Mouse (Mus musculus) fat pad, adult 2 months (tissue): ENCODE measurements around the gene Gata1.
A peak's percentile ranks its signal among the peaks of the same experiment; 100 is the strongest.
"Not testable (repeated sequence)": the region's sequence is repeated elsewhere in the genome, so short reads cannot be mapped to it uniquely, and the experiment has no call there.

ENCODE experiments used
- DNase-seq: peaks from one replicate; pipeline ENCODE4 v3.0.0-alpha.2; 2011; ENCODE audit warnings: low read depth, low spot score; ENCODE audit errors: extremely low read depth

Gata1 gene

GRCm38 (mm10) chrX:7966161-7966560, 11.7 kb downstream of the Gata1 start:
- DNase-seq: no peak

GRCm38 (mm10) chrX:7963829-7964626, 13.8 kb downstream of the Gata1 start:
- no peak for DNase-seq

- no peak for DNase-seq
Measured at GRCm38 (mm10) chrX:7958868-7959267, 19.0 kb downstream of the Gata1 start.

DNA sequence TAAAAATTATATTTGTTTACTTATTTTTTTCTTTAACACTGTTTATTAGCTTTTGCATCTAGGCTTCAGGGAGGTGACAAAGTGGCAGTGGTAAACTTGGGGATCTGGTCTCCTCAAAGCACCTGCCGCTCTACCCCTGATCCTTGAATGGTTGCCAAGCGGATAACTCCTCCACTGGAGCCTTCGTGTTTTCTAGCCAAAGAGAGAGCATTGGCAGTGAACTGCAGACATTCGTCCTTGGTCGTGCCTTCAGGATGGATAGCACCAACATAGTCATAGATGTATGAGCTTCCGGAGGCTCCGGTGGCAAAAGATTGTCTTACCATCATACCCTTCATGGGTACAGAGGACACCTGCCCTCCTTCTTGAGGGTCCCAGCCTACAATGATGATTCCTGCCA, 27.8 kb downstream of the Gata1 start:
- DNase-seq: no peak

- peak; percentile 54 for DNase-seq
Measured at GRCm38 (mm10) chrX:7947900-7948492, 29.9 kb downstream of the Gata1 start.

GRCm38 (mm10) chrX:7947108-7947899, 30.6 kb downstream of the Gata1 start, which contains the start of gene Hdac6:
Hdac6 (minus strand) TSS chrX:7947889.
- no peak for DNase-seq

DNA sequence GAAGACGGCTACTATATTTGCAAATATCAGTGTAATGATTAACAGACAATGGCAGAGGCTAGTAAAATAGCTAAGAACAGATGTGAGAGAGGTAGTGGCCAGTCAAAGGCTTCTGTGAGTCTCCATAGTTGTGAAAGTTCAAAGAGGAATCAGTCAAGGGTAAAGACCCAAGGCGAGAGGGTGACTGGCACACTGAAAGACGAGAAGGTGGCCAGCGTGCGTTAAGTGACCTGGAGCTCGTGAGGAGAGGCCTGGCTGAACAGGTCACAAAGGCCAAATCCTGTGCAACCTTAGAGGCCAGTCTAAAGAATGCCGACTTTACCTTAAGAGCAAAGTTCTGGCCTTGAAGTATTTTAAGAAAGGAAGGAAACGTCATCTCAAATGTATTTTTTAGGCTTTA, 32.3 kb downstream of the Gata1 start:
- DNase-seq: no peak

DNA sequence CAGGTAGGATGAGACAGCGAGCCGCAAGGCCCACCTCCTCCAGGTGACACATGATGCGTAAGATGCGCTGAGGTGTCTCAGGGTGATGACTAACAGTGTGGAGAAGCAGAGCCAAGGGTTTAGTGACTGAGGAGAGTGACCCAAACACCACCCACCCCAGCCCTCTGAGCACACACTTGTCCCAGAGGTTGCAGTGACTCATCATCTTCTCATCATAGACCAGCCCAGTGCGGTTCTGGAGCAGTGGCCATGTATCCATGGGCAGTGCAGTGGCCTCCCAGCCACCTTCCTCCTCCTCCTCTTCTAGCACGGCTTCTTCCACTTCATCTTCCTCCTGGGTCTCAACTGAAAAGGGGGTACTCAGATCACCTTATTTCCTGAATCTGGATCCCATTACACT, 40.2 kb downstream of the Gata1 start:
- no peak for DNase-seq

DNA sequence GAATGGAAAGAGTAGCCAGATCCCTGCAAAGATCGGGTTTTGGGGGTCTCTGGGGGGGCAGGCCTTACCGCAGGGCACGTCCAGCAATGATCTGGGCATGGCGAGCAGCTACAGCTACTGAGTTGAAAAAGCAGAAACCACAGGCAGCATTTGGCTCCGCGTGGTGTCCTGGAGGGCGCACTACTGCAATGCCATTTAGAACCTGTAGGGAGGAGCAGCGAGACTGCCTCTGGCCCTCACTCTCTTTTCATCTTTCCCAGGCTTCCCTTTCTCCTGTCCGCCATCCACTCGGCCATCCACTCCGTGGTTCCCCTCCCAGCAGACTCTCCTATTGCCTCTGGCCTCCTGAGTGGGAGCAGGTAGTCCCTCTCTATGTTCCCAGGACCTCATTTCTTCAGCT, 41.0 kb downstream of the Gata1 start:
- no peak for DNase-seq

DNA sequence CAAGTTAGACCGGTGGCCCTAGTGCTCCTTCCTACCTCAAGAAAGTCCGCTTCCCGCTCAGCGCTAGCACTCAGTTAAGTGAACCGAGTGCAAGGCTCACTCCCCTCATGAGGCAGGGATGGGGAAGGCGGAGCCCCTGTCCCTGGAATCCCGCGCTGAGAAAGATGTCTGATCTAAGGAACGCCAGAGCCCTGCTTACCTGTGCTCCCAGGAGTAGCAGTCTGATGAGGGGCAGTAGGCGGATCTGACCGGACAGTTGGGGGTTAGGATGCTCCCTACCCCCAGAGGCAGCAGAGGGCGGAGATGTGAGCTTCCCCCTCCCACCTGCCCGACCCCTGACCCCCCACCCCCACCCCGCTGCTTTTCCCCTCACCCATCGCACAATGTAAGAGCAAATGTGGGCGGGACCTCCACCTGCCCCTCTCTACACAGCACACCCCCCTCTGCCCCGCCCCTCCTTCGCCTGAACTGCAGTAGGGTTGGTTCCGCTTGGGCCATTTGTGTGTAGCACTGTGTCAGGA, 49.5 kb downstream of the Gata1 start, which contains the start of gene Eras:
TSS of gene Eras (minus strand) at position 338 of the 521 bp plus-strand sequence.
- no peak for DNase-seq

GRCm38 (mm10) chrX:7927116-7927515, 50.8 kb downstream of the Gata1 start:
- no peak for DNase-seq

GRCm38 (mm10) chrX:7926266-7926665, 51.6 kb downstream of the Gata1 start:
- no peak for DNase-seq

GRCm38 (mm10) chrX:7922032-7922431, 55.8 kb downstream of the Gata1 start:
- no peak for DNase-seq

GRCm38 (mm10) chrX:7919601-7920383, 58.1 kb downstream of the Gata1 start, which contains the start of gene Pcsk1n:
Pcsk1n (plus strand) TSS chrX:7919822.
- DNase-seq: no peak

DNA sequence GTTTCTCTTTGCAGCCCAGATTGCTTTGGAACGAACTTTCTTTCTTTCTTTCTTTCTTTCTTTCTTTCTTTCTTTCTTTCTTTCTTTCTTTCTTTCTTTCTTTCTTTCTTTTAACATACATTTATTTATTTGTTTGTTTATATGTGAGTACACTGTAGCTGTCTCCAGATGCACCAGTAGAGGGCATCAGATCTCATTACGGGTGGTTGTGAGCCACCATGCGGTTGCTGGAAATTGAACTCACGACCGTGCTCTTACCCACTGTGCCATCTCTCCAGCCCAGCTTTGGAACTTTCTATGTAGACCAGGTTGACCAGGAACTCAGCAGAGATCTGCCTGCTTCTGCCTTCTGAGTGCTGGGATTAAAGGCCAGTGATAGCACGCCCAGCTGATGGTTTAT, 59.9 kb downstream of the Gata1 start:
- not testable (repeated sequence) for DNase-seq

- not testable (repeated sequence) for DNase-seq
Measured at GRCm38 (mm10) chrX:7915669-7916068, 62.2 kb downstream of the Gata1 start.

- DNase-seq: no peak
Measured at GRCm38 (mm10) chrX:7910473-7910872, 67.4 kb downstream of the Gata1 start.
